Mouse (Mus musculus) midbrain, embryonic 15.5 days (tissue): ENCODE results near the gene Ttll12. TPM values are rescaled to one million over a fixed set of nuclear protein-coding genes. Genes with fewer than 3 reads are reported as not detected.
A peak's percentile ranks its signal among the peaks of the same experiment; 100 is the strongest.

Experiments used
- ATAC-seq: fragments of 200-750 bp; cut with Nextera tagmentation; replicated peaks from 2 replicates; pipeline ENCODE4 v1.8.0; 2017; ENCODE audit warnings: moderate TSS enrichment
- H3K27ac ChIP-seq: fragments of 300-500 bp; sonication (generic); 2 replicates; pipeline ENCODE4 v1.5.1; 2015; ENCODE audit warnings: mild to moderate bottlenecking, inconsistent platforms
- H3K27me3 ChIP-seq: fragments of 300-500 bp; sonication (generic); replicated peaks from 2 replicates; pipeline ENCODE4 v1.6.1; 2015; ENCODE audit warnings: inconsistent platforms
- H3K36me3 ChIP-seq: fragments of 300-500 bp; sonication (generic); replicated peaks from 2 replicates; pipeline ENCODE4 v1.6.1; 2015; ENCODE audit warnings: inconsistent platforms
- H3K4me1 ChIP-seq: fragments of 300-500 bp; sonication (generic); 2 replicates; pipeline ENCODE4 v1.6.1; 2015; ENCODE audit warnings: inconsistent platforms
- H3K4me2 ChIP-seq: fragments of 300-500 bp; sonication (generic); 2 replicates; pipeline ENCODE4 v1.6.1; 2015; ENCODE audit warnings: inconsistent platforms, mild to moderate bottlenecking, moderate library complexity
- H3K4me3 ChIP-seq: fragments of 300-500 bp; sonication (generic); 2 replicates; pipeline ENCODE4 v1.5.1; 2015; ENCODE audit warnings: mild to moderate bottlenecking, inconsistent platforms
- H3K9ac ChIP-seq: fragments of 300-500 bp; sonication (generic); 2 replicates; pipeline ENCODE4 v1.6.1; 2015; ENCODE audit warnings: mild to moderate bottlenecking, inconsistent platforms
- H3K9me3 ChIP-seq: fragments of 300-500 bp; sonication (generic); 2 replicates; pipeline ENCODE4 v1.6.1; 2016; ENCODE audit warnings: inconsistent platforms
- WGBS: fragments of 180-500 bp; shearing (Covaris S2); methylation state at CpG from one replicate; pipeline ENCODE4 v1.1.7; 2015; ENCODE audit warnings: mixed read lengths; 5-methylcytosine and 5-hydroxymethylcytosine counted together
- polyA plus RNA-seq: library from polyadenylated mRNA; unstranded; fragments of >200 nt; fragmentation: Nextera tagmentation; extraction: Ambion mirVana; gene quantifications from 2 replicates; pipeline ENCODE4 v1.2.1, GENCODE M21; 2015

Gene Ttll12
- polyA plus RNA-seq, 1 experiment from 2014 or later, result 47.2 TPM

DNA sequence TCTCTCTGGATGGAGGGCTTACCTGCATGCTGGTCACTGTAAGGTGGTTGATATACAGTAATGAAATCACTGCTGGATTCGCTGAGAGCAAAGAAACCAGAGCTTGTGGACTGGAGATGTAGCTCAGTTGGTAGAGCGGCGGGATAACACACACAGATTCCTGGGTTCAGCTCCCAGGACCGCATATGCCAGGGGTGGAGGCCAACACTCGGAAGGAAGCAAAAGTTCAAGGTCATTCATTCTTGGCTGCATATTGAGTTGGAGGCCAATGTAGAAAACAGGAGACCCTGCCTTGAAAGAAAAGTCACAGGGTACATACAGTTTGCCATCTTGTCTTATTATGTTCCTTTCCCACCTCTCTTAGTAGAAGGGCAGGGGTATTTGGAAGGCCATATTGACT, 65.2 kb downstream of the Ttll12 start:
- no peak overlapping the region for H3K9ac ChIP-seq
- peaks cover 36% of the 10 kb centered on the region for H3K27me3 ChIP-seq
- no peak for ATAC-seq
- 84% methylated on average over 5 of the region's 5 CpGs for WGBS
- no peak overlapping the region for H3K4me2 ChIP-seq
- H3K4me1 ChIP-seq, result peaks cover 15% of the 10 kb centered on the region
- H3K9me3 ChIP-seq, result no peaks in the 10 kb centered on the region
- no peak overlapping the region for H3K4me3 ChIP-seq
- no peak overlapping the region for H3K27ac ChIP-seq
- no peaks in the 10 kb centered on the region for H3K36me3 ChIP-seq

DNA sequence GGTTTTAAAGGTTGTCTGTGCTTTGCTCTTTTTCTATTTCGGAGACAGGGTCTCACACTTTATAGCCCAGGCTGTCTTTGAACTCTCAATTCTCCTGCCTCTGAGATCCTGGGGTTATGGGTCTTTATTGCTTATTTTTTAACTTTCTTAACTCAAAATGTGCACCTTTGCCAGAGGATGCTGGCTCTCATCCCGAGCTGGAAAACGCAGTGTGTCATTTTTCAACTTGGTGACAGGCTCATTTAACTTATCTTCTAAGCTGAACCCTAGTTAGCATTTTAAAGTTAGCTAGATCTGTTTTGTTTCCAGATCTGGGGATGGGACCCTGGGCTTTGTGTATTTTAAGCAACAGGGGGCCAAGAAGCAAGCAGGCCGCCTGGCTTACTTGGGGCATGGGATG, 66.1 kb downstream of the Ttll12 start:
- Histone ChIP-seq H3K9ac (no peak overlapping the region), H3K27ac (no peak overlapping the region), H3K27me3 (peaks cover 36% of the 10 kb centered on the region), H3K4me1 (peaks cover 15% of the 10 kb centered on the region), H3K4me3 (no peak overlapping the region), H3K4me2 (no peak overlapping the region), H3K36me3 (no peaks in the 10 kb centered on the region), H3K9me3 (no peaks in the 10 kb centered on the region)
- 77% methylated on average over 4 of the region's 4 CpGs for WGBS
- ATAC-seq, result no peak

DNA sequence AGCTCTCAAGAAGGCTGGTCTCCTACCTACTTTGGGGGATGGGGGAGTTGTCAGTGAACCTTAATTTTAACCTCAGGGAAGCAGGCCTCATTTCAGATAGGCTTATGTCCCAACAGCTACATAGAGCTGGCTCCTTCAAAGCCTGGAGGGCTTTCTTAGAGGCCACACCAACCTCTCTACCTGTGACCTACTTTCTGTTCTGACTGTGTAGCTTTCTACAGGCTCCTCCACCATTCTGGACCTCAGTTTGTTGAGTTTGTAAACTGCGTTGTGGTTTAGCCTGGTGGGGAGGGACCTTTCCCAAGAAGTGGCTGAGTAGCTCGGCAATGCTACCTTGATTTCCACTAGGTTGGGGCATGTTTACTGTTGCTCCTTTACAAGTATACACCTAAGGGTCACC, 67.2 kb downstream of the Ttll12 start:
- ATAC-seq, result no peak
- Histone ChIP-seq H3K9me3 (no peaks in the 10 kb centered on the region), H3K4me1 (peaks cover 22% of the 10 kb centered on the region), H3K27ac (no peak overlapping the region), H3K36me3 (no peaks in the 10 kb centered on the region), H3K27me3 (peaks cover 36% of the 10 kb centered on the region), H3K4me3 (no peak overlapping the region), H3K4me2 (no peak overlapping the region), H3K9ac (no peak overlapping the region)
- WGBS, result 80% methylated on average over 2 of the region's 2 CpGs

DNA sequence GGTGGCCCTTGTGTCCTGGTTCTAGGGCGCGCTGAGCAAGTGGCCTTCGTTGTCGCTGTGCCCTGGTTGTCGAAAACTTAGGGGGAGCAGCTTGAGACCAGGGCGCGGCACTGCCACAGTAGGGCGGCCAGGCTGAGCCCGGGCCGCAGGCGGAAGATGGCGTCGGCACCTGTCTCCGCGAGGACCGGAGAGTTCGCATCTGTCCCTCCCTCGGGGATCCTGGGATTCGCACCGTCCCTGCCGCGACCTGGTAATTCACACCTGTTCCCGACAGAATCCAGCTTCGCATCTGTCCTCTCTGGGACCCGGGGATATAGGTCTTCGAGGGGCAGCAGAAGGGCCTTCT, 67.9 kb downstream of the Ttll12 start:
- Histone ChIP-seq H3K36me3 (no peaks in the 10 kb centered on the region), H3K9me3 (no peaks in the 10 kb centered on the region), H3K4me1 (peaks cover 22% of the 10 kb centered on the region), H3K27ac (no peak overlapping the region), H3K9ac (peak overlapping the region; percentile 26; the same call in 1 of the 2 replicates), H3K4me2 (peak overlapping the region; percentile 94), H3K27me3 (peaks cover 36% of the 10 kb centered on the region), H3K4me3 (peak overlapping the region; percentile 45)
- no peak; the same call in 1 of the 2 replicates for ATAC-seq
- 1% methylated on average over 26 of the region's 26 CpGs for WGBS

DNA sequence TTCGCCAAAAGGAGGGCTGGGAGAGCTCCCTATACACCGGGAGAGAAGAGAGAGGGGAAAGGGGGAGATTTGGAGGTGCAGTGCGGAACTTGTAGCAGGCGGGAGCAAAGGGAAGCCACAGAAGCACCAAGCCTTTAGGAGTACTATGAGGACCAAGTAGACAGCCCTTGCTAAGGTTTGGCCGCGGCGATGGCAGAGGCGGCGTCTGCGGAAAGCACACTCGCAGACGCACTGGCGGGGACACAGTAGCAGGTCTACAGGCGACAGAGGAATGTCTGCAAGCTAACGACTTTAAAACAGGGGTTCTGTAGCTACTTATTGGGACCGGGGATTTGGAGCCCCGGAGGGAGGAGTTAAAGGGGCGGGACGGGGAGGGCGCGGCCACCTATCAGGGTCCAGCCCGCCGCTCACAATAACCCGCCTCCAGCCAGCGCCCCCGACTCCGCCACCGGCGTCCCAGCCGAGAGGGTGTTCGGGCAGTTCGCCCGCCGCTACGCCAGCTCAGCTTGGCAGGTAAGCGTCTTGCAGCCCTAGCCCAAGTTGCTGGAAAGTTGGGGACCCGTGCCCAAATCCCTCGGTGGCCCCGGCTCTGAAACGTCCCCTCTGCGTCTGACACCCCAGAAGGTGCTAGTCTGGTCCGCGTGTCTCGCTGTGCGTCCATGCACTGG, 68.4 kb downstream of the Ttll12 start, which contains the start of gene Bik:
TSS of gene Bik (plus strand) at position 439 of the 668 bp plus-strand sequence.
- Histone ChIP-seq H3K9me3 (no peaks in the 10 kb centered on the region), H3K4me3 (peak within 1 kb of the TSS; percentile 45), H3K36me3 (no peaks in the 10 kb centered on the region), H3K4me1 (peaks cover 22% of the 10 kb centered on the region), H3K27me3 (peaks cover 36% of the 10 kb centered on the region), H3K4me2 (peak within 1 kb of the TSS; percentile 94), H3K9ac (peak within 1 kb of the TSS; percentile 26), H3K27ac (no peak within 1 kb of the TSS)
- ATAC-seq, result peak; percentile 45; the same call in 1 of the 2 replicates
- WGBS, result under 1% methylated on average over 40 of the region's 45 CpGs

Other genes starting within 250 kb of the Ttll12 start
- gene Arfgap3, start 244.9 kb downstream of the Ttll12 start, polyA plus RNA-seq, result 44.4 and 45.1 TPM in 2 replicates
- 24.8 and 25.5 TPM in 2 replicates for gene Pacsin2, start 130.6 kb downstream of the Ttll12 start, polyA plus RNA-seq
- gene Ttll1, start 84.3 kb downstream of the Ttll12 start, polyA plus RNA-seq, result 123 and 125 TPM in 2 replicates
- gene Bik, start 68.3 kb downstream of the Ttll12 start, polyA plus RNA-seq, result 0.30 and 0.56 TPM in 2 replicates
- 8.1 and 12.0 TPM in 2 replicates for gene Tspo, start 31.6 kb downstream of the Ttll12 start, polyA plus RNA-seq
- 32.0 and 33.5 TPM in 2 replicates for gene Mcat, start 31.4 kb downstream of the Ttll12 start, polyA plus RNA-seq
- 13.4 and 14.8 TPM in 2 replicates for gene Scube1, start 129.9 kb upstream of the Ttll12 start, polyA plus RNA-seq
- gene Mpped1, start 184.3 kb upstream of the Ttll12 start, polyA plus RNA-seq, result 24.8 and 25.6 TPM in 2 replicates